Mouse (Mus musculus) lung, adult 2 months (tissue): Measurements from ENCODE around the gene Ggps1.

Experiments
- CTCF ChIP-seq: fragments of 200-500 bp; IDR thresholded peaks from 2 replicates; pipeline ENCODE4 v1.5.1; 2011; ENCODE audit warnings: mild to moderate bottlenecking, low read length, control low read depth; ENCODE audit not compliant: insufficient read depth
- POLR2A ChIP-seq: fragments of 200-500 bp; IDR thresholded peaks from 2 replicates; pipeline ENCODE4 v1.6.1; 2011; ENCODE audit warnings: low read depth, mild to moderate bottlenecking, control low read depth, low read length, borderline replicate concordance; ENCODE audit errors: extremely low read depth

GRCm38 (mm10) chr13:14035875-14036630 is 27.2 kb downstream of the Ggps1 start:
- TF ChIP-seq CTCF (no peak), POLR2A (no peak)
